Mouse (Mus musculus): ENCODE results near the gene Grid1. TPM values are rescaled to one million over a fixed set of nuclear protein-coding genes. Genes with fewer than 3 reads are reported as not detected.

The Grid1 gene
- total RNA-seq, 2 experiments from 2014 or later = 48.4 to 51.1 TPM

Small RNAs within 50 kb of the gene (microRNA-seq; reads per million reads assigned to microRNA genes)
- gene Mir346 = 605 to 1,023 reads per million in 2 experiments

Other genes with a start within 250 kb of the Grid1 start
- 1 to 10 TPM; 1.9 to 2.0 TPM for gene Ldb3, start 231.4 kb upstream of the Grid1 start, total RNA-seq (2021)
- not detected for gene Opn4, start 220.0 kb upstream of the Grid1 start, total RNA-seq (2021)
- 10 to 100 TPM; 42.2 to 43.5 TPM for gene Wapl, start 146.2 kb upstream of the Grid1 start, total RNA-seq (2021)

Measured in layer of hippocampus, postnatal 10 days (tissue).